In genomic region chr2:125031562-125032257, GRCm38 (mm10) we compare ENCODE assay signal across 11 mouse cellular contexts. TPM values are rescaled to one million over a fixed set of nuclear protein-coding genes. Genes with fewer than 3 reads are reported as not detected.
A peak's percentile ranks its signal among the peaks of the same experiment; 100 is the strongest.
DNase-seq lines count a peak whose midpoint lies in the region; ATAC-seq and TF ChIP-seq lines count a peak whose summit lies in the region.
"Had no signal": no experiment of that assay in that cellular context is flagged by ENCODE, and none has a peak within 500 bp of the region (broad histone marks: within the 10 kb centered on the region; RNA-seq: fewer than 3 reads in every experiment).

No protein-coding gene starts in this region.

- H3K9ac ChIP-seq in forebrain, embryonic 13.5 days, result no peak overlapping the region
- H3K9ac ChIP-seq in forebrain, embryonic 11.5 days (ENCODE audit: low read length), result no peak overlapping the region
- H3K9ac ChIP-seq in liver, embryonic 11.5 days (ENCODE audit: low read depth, low read length), result no peak overlapping the region
- H3K9ac ChIP-seq: neural tube, embryonic 12.5 days had no signal

- no peak overlapping the region for H3K4me3 ChIP-seq in forebrain, embryonic 13.5 days
- no peak overlapping the region for H3K4me3 ChIP-seq in forebrain, embryonic 11.5 days (ENCODE audit: low read depth, low read length)
- H3K4me3 ChIP-seq in E14TG2a.4 (replicated peaks; ENCODE audit: low read length), result peak overlapping the region; percentile 45
- H3K4me3 ChIP-seq in embryonic fibroblast, embryonic 13.5 days (ENCODE audit: insufficient read depth, low read length), result no peak overlapping the region
- no peak overlapping the region for H3K4me3 ChIP-seq in liver, embryonic 11.5 days (ENCODE audit: low read depth, low read length)
- H3K4me3 ChIP-seq: erythroblast, embryonic 14.5 days; neural tube, embryonic 12.5 days had no signal

- 76% methylated on average over 12 of the region's 12 CpGs for WGBS in forebrain, embryonic 13.5 days
- 89% methylated on average over 12 of the region's 12 CpGs for WGBS in forebrain, embryonic 11.5 days
- 88% methylated on average over 12 of the region's 12 CpGs for WGBS in liver, embryonic 11.5 days

- TF ChIP-seq CTCF in E14TG2a.4 (conservative IDR thresholded peaks at IDR 0.05; ENCODE audit: low read length), result no peak
- TF ChIP-seq CTCF in embryonic fibroblast, embryonic 13.5 days (IDR thresholded peaks at IDR 0.05; ENCODE audit: borderline replicate concordance, insufficient read depth, low read length), result no peak

- no peak for DNase-seq in forebrain, embryonic 11.5 days (ENCODE audit: low spot score)
- peak; percentile 71 for DNase-seq in left cerebral cortex, postnatal 4 days
- no peak for DNase-seq in adrenal gland, postnatal 36 days
- no peak for DNase-seq in thymus, postnatal 0 days (ENCODE audit: low spot score)
- DNase-seq in liver, embryonic 11.5 days (ENCODE audit: low spot score), result no peak
- DNase-seq: heart, postnatal 14 days had no signal

- H3K4me1 ChIP-seq in forebrain, embryonic 13.5 days, result peaks cover 9% of the 10 kb centered on the region; the same call in 1 of the 2 replicates
- H3K4me1 ChIP-seq in forebrain, embryonic 11.5 days (replicated peaks; ENCODE audit: control insufficient read depth, insufficient read depth, low read length), result no peaks in the 10 kb centered on the region
- H3K4me1 ChIP-seq in E14TG2a.4 (replicated peaks; ENCODE audit: low read depth, low read length), result peaks cover 10% of the 10 kb centered on the region; the same call in 1 of the 2 replicates
- no peaks in the 10 kb centered on the region for H3K4me1 ChIP-seq in embryonic fibroblast, embryonic 13.5 days (ENCODE audit: control insufficient read depth, insufficient read depth, low read length)
- H3K4me1 ChIP-seq in liver, embryonic 11.5 days (replicated peaks; ENCODE audit: control insufficient read depth, insufficient read depth, low read length), result no peaks in the 10 kb centered on the region
- H3K4me1 ChIP-seq: neural tube, embryonic 12.5 days had no signal

- no peak for TF ChIP-seq POLR2A in embryonic fibroblast, embryonic 13.5 days (IDR thresholded peaks at IDR 0.05; ENCODE audit: low read depth, low read length)

- peak; percentile 96 for ATAC-seq in forebrain, embryonic 13.5 days
- ATAC-seq in forebrain, embryonic 11.5 days (replicated peaks; ENCODE audit: low FRiP score), result no peak
- ATAC-seq in liver, embryonic 11.5 days (replicated peaks; ENCODE audit: low FRiP score), result no peak

- H3K4me2 ChIP-seq in forebrain, embryonic 13.5 days, result no peak overlapping the region
- no peak overlapping the region for H3K4me2 ChIP-seq in forebrain, embryonic 11.5 days (ENCODE audit: low read depth, low read length, severe bottlenecking)
- H3K4me2 ChIP-seq in liver, embryonic 11.5 days, result no peak overlapping the region
- H3K4me2 ChIP-seq: neural tube, embryonic 12.5 days had no signal

- intact Hi-C loops in left cerebral cortex, postnatal 4 days (cut with DNase I), result no loop called here

- H3K27ac ChIP-seq in forebrain, embryonic 13.5 days, result peak overlapping the region; percentile 63
- H3K27ac ChIP-seq in forebrain, embryonic 11.5 days (ENCODE audit: low read depth, low read length), result no peak overlapping the region
- peak overlapping the region; percentile 54; the same call in 1 of the 2 replicates for H3K27ac ChIP-seq in embryonic fibroblast, embryonic 13.5 days (ENCODE audit: insufficient read depth, low read length)
- no peak overlapping the region for H3K27ac ChIP-seq in liver, embryonic 11.5 days (ENCODE audit: low read depth, low read length)
- H3K27ac ChIP-seq: neural tube, embryonic 12.5 days had no signal

- H3K9me3 ChIP-seq in forebrain, embryonic 13.5 days (replicated peaks), result no peaks in the 10 kb centered on the region
- no peaks in the 10 kb centered on the region for H3K9me3 ChIP-seq in forebrain, embryonic 11.5 days (ENCODE audit: control insufficient read depth, low read length)
- no peaks in the 10 kb centered on the region for H3K9me3 ChIP-seq in E14TG2a.4 (ENCODE audit: low read length)
- no peaks in the 10 kb centered on the region for H3K9me3 ChIP-seq in liver, embryonic 11.5 days (ENCODE audit: control insufficient read depth, low read length)
- H3K9me3 ChIP-seq: neural tube, embryonic 12.5 days had no signal

- H3K27me3 ChIP-seq in forebrain, embryonic 13.5 days, result no peaks in the 10 kb centered on the region
- H3K27me3 ChIP-seq in forebrain, embryonic 11.5 days (ENCODE audit: control insufficient read depth, insufficient read depth, low read length), result no peaks in the 10 kb centered on the region
- peaks cover 14% of the 10 kb centered on the region for H3K27me3 ChIP-seq in E14TG2a.4 (ENCODE audit: insufficient read depth, low read length)
- H3K27me3 ChIP-seq in liver, embryonic 11.5 days (replicated peaks; ENCODE audit: control insufficient read depth, insufficient read depth, low read length), result no peaks in the 10 kb centered on the region
- H3K27me3 ChIP-seq: neural tube, embryonic 12.5 days had no signal

- no peaks in the 10 kb centered on the region for H3K36me3 ChIP-seq in forebrain, embryonic 13.5 days (ENCODE audit: poor library complexity, severe bottlenecking)
- H3K36me3 ChIP-seq in forebrain, embryonic 11.5 days (ENCODE audit: control insufficient read depth, insufficient read depth, low read length), result no peaks in the 10 kb centered on the region
- no peaks in the 10 kb centered on the region for H3K36me3 ChIP-seq in E14TG2a.4 (ENCODE audit: insufficient read depth, low read length)
- H3K36me3 ChIP-seq in liver, embryonic 11.5 days (ENCODE audit: control insufficient read depth, insufficient read depth, low read length), result no peaks in the 10 kb centered on the region
- H3K36me3 ChIP-seq: neural tube, embryonic 12.5 days had no signal

RNA-seq across cellular contexts. Expression of gene Slc24a5, which starts 36.2 kb away (rescaled TPM):
- polyA plus RNA-seq in forebrain, embryonic 13.5 days (2015; fragmentation: Nextera tagmentation; extraction: Ambion mirVana), result 4.6 and 5.1 TPM in 2 replicates
- 5.8 and 7.6 TPM in 2 replicates for polyA plus RNA-seq in forebrain, embryonic 11.5 days (2014; fragmentation: Nextera tagmentation; extraction: Ambion mirVana)
- 0.25 TPM in 1 of 2 replicates, not detected in the other for polyA plus RNA-seq in embryonic fibroblast, embryonic 13.5 days (2011; ENCODE audit: insufficient read length, low read depth, missing spikeins)
- total RNA-seq in left cerebral cortex, postnatal 4 days (2021), result not detected
- total RNA-seq in adrenal gland, postnatal 36 days (2021), result not detected
- 0.80 and 1.3 TPM in 2 replicates for polyA plus RNA-seq in thymus, postnatal 0 days (2015; fragmentation: Nextera tagmentation; extraction: Ambion mirVana)
- 17.1 TPM in 2 replicates for polyA plus RNA-seq in liver, embryonic 11.5 days (2014; fragmentation: Nextera tagmentation; extraction: Ambion mirVana)
- polyA plus RNA-seq: erythroblast, embryonic 14.5 days had no signal

Comparison
In these comparisons a context has a peak if more than half of its experiments do, and no peak if none do; other contexts are left out.
1. H3K27ac ChIP-seq: peak in forebrain, embryonic 13.5 days (single experiment) and embryonic fibroblast, embryonic 13.5 days (single experiment); none in forebrain, embryonic 11.5 days (single experiment) and liver, embryonic 11.5 days (single experiment).